ENCODE assay signal across 8 mouse cellular contexts in genomic region chrX:100494068-100494978, GRCm38 (mm10). TPM values are rescaled to one million over a fixed set of nuclear protein-coding genes. Genes with fewer than 3 reads are reported as not detected.
A peak's percentile ranks its signal among the peaks of the same experiment; 100 is the strongest.
DNase-seq lines count a peak whose midpoint lies in the region; ATAC-seq and TF ChIP-seq lines count a peak whose summit lies in the region.

TSS of gene Igbp1 (plus strand) at chrX:100494291.

- TF ChIP-seq CTCF in CH12.LX (conservative IDR thresholded peaks at IDR 0.05 in 1 of 2, IDR thresholded peaks at IDR 0.05 in 1 of 2; ENCODE audit: low read depth in 2 of 2, low read length in 2 of 2), result peak in 1 of 2 experiments; percentile 18; a peak in 2 of 4 replicates

- H3K27me3 ChIP-seq in CH12.LX (replicated peaks), result no peaks in the 10 kb centered on the region
- H3K27me3 ChIP-seq in forebrain, embryonic 11.5 days (ENCODE audit: control insufficient read depth, insufficient read depth, low read length), result peaks cover 2% of the 10 kb centered on the region; the same call in 1 of the 2 replicates
- H3K27me3 ChIP-seq in heart, embryonic 16.5 days (ENCODE audit: control insufficient read depth, insufficient read depth, low read length), result no peaks in the 10 kb centered on the region; the same call in 1 of the 2 replicates
- H3K27me3 ChIP-seq in liver, embryonic 15.5 days, result no peaks in the 10 kb centered on the region
- H3K27me3 ChIP-seq in neural tube, embryonic 12.5 days (replicated peaks), result no peaks in the 10 kb centered on the region

- dilution Hi-C loops in CH12.LX (cut with MboI; ENCODE audit: extremely low pct_ligation_motif_present, extremely low pct_unique_long_range_greater_than_20kb, low sequenced_read_pairs), result no loop called here

- in situ Hi-C loops in CH12.LX (cut with MboI; ENCODE audit: low pct_ligation_motif_present, low pct_unique_long_range_greater_than_20kb, low sequenced_read_pairs), result no loop called here

- H3K4me3 ChIP-seq in CH12.LX (replicated peaks in 1 of 3; ENCODE audit: low read depth in 2 of 3, low read length in 2 of 3, poor library complexity in 1 of 3), result peak within 1 kb of the TSS; percentile 67 to 84 (median 83)
- peak within 1 kb of the TSS; percentile 57 for H3K4me3 ChIP-seq in forebrain, embryonic 11.5 days (ENCODE audit: low read depth, low read length)
- peak within 1 kb of the TSS; percentile 77 for H3K4me3 ChIP-seq in heart, embryonic 16.5 days (ENCODE audit: low read length)
- peak within 1 kb of the TSS; percentile 67 for H3K4me3 ChIP-seq in liver, embryonic 15.5 days (replicated peaks)
- H3K4me3 ChIP-seq in neural tube, embryonic 12.5 days, result peak within 1 kb of the TSS; percentile 54

- H3K9ac ChIP-seq in CH12.LX (ENCODE audit: insufficient read depth, low read depth), result peak within 1 kb of the TSS; percentile 88
- peak within 1 kb of the TSS; percentile 61 for H3K9ac ChIP-seq in forebrain, embryonic 11.5 days (ENCODE audit: low read length)
- H3K9ac ChIP-seq in heart, embryonic 16.5 days (ENCODE audit: low read length), result peak within 1 kb of the TSS; percentile 78
- peak within 1 kb of the TSS; percentile 49 for H3K9ac ChIP-seq in liver, embryonic 15.5 days
- H3K9ac ChIP-seq in neural tube, embryonic 12.5 days, result peak within 1 kb of the TSS; percentile 43

- WGBS in forebrain, embryonic 11.5 days, result 20% methylated on average over 32 of the region's 32 CpGs
- WGBS in heart, embryonic 16.5 days, result 16% methylated on average over 32 of the region's 32 CpGs
- 10% methylated on average over 32 of the region's 32 CpGs for WGBS in liver, embryonic 15.5 days (ENCODE audit: insufficient replicate concordance)
- 19% methylated on average over 32 of the region's 32 CpGs for WGBS in neural tube, embryonic 12.5 days

- DNase-seq in CH12.LX (ENCODE audit: extremely low read depth), result peak; percentile 85
- peak; percentile 63 for DNase-seq in c-Kit-positive CD71-positive TER-119-negative erythroid progenitor cells, embryonic 14.5 days (ENCODE audit: low read depth)
- DNase-seq in forebrain, embryonic 11.5 days (ENCODE audit: low spot score), result peak; percentile 79
- DNase-seq in kidney, postnatal 36 days, result peak; percentile 82 to 91
- DNase-seq in telencephalon, adult 2 months (ENCODE audit: low read depth, low spot score), result peak; percentile 93

- TF ChIP-seq RAD21 in CH12.LX (IDR thresholded peaks at IDR 0.05; ENCODE audit: low read depth, low read length), result no peak

- ATAC-seq in forebrain, embryonic 11.5 days (replicated peaks; ENCODE audit: low FRiP score), result peak; percentile 93
- peak; percentile 94 for ATAC-seq in heart, embryonic 16.5 days (replicated peaks; ENCODE audit: extremely low read depth, insufficient read depth, low FRiP score)
- peak; percentile 84 for ATAC-seq in liver, embryonic 15.5 days (ENCODE audit: insufficient read depth)
- ATAC-seq in neural tube, embryonic 12.5 days (ENCODE audit: low FRiP score, low read depth), result peak; percentile 97

- H3K9me3 ChIP-seq in CH12.LX (replicated peaks; ENCODE audit: low read length), result no peaks in the 10 kb centered on the region
- H3K9me3 ChIP-seq in forebrain, embryonic 11.5 days (ENCODE audit: control insufficient read depth, low read length), result no peaks in the 10 kb centered on the region
- H3K9me3 ChIP-seq in heart, embryonic 16.5 days (replicated peaks; ENCODE audit: control insufficient read depth, low read length), result no peaks in the 10 kb centered on the region
- no peaks in the 10 kb centered on the region for H3K9me3 ChIP-seq in liver, embryonic 15.5 days (replicated peaks)
- no peaks in the 10 kb centered on the region for H3K9me3 ChIP-seq in neural tube, embryonic 12.5 days

- H3K4me2 ChIP-seq in CH12.LX (ENCODE audit: insufficient read depth, low read depth, poor library complexity, severe bottlenecking), result peak within 1 kb of the TSS; percentile 97
- H3K4me2 ChIP-seq in forebrain, embryonic 11.5 days (ENCODE audit: low read depth, low read length, severe bottlenecking), result peak within 1 kb of the TSS; percentile 51
- peak within 1 kb of the TSS; percentile 69 for H3K4me2 ChIP-seq in heart, embryonic 16.5 days (ENCODE audit: low read depth, low read length)
- H3K4me2 ChIP-seq in liver, embryonic 15.5 days, result peak within 1 kb of the TSS; percentile 66
- H3K4me2 ChIP-seq in neural tube, embryonic 12.5 days (replicated peaks), result peak within 1 kb of the TSS; percentile 64

- H3K4me1 ChIP-seq in CH12.LX (ENCODE audit: control insufficient read depth in 1 of 2, insufficient read depth in 2 of 2), result peaks cover 3 to 9% of the 10 kb centered on the region in 2 experiments; a peak in 1 of 4 replicates
- no peaks in the 10 kb centered on the region for H3K4me1 ChIP-seq in forebrain, embryonic 11.5 days (replicated peaks; ENCODE audit: control insufficient read depth, insufficient read depth, low read length)
- H3K4me1 ChIP-seq in heart, embryonic 16.5 days (ENCODE audit: control insufficient read depth, insufficient read depth, low read length), result no peaks in the 10 kb centered on the region; the same call in 1 of the 2 replicates
- no peaks in the 10 kb centered on the region for H3K4me1 ChIP-seq in liver, embryonic 15.5 days (replicated peaks)
- no peaks in the 10 kb centered on the region for H3K4me1 ChIP-seq in neural tube, embryonic 12.5 days

- H3K79me2 ChIP-seq in CH12.LX (replicated peaks; ENCODE audit: control insufficient read depth, extremely low read depth, insufficient read depth, poor library complexity, severe bottlenecking), result peaks cover 8% of the 10 kb centered on the region

- no peak for TF ChIP-seq EP300 in CH12.LX (IDR thresholded peaks at IDR 0.05; ENCODE audit: low read length)

- TF ChIP-seq POLR2A in CH12.LX (IDR thresholded peaks at IDR 0.05; ENCODE audit: low read depth, low read length), result peak; percentile 60; the same call in 1 of the 2 replicates

- H3K36me3 ChIP-seq in CH12.LX (replicated peaks in 1 of 2; ENCODE audit: control insufficient read depth in 1 of 2, insufficient read depth in 1 of 2, low read length in 1 of 2), result peaks cover 6 to 23% of the 10 kb centered on the region in 2 experiments
- no peaks in the 10 kb centered on the region for H3K36me3 ChIP-seq in forebrain, embryonic 11.5 days (ENCODE audit: control insufficient read depth, insufficient read depth, low read length)
- H3K36me3 ChIP-seq in heart, embryonic 16.5 days (ENCODE audit: control insufficient read depth, insufficient read depth), result no peaks in the 10 kb centered on the region
- H3K36me3 ChIP-seq in liver, embryonic 15.5 days (replicated peaks), result no peaks in the 10 kb centered on the region
- 0 out of 2 replicates have a peak, but pooled peaks cover 8% of the 10 kb centered on the region for H3K36me3 ChIP-seq in neural tube, embryonic 12.5 days

- peak within 1 kb of the TSS; percentile 45; the same call in 1 of the 2 replicates for H3K27ac ChIP-seq in CH12.LX (ENCODE audit: insufficient read depth, low read depth)
- H3K27ac ChIP-seq in forebrain, embryonic 11.5 days (ENCODE audit: low read depth, low read length), result no peak within 1 kb of the TSS
- H3K27ac ChIP-seq in heart, embryonic 16.5 days (ENCODE audit: low read length), result peak within 1 kb of the TSS; percentile 73
- H3K27ac ChIP-seq in liver, embryonic 15.5 days (replicated peaks), result peak within 1 kb of the TSS; percentile 29; the same call in 1 of the 2 replicates
- no peak within 1 kb of the TSS for H3K27ac ChIP-seq in neural tube, embryonic 12.5 days

TF ChIP-seq in CH12.LX, 34 proteins besides CTCF, POLR2A, EP300 and RAD21 (continues in another document):
- TF ChIP-seq RCOR1 (conservative IDR thresholded peaks at IDR 0.05; ENCODE audit: low read depth, low read length), result no peak
- TF ChIP-seq TCF12 (IDR thresholded peaks at IDR 0.05; ENCODE audit: low read depth, low read length), result peak; percentile 68
- no peak for TF ChIP-seq CHD1 (IDR thresholded peaks at IDR 0.05; ENCODE audit: low read depth, low read length)
- TF ChIP-seq MEF2A (IDR thresholded peaks at IDR 0.05; ENCODE audit: borderline replicate concordance, low read depth, low read length), result no peak
- TF ChIP-seq ZC3H11A (IDR thresholded peaks at IDR 0.05; ENCODE audit: low read depth, low read length), result no peak
- TF ChIP-seq SMC3 (IDR thresholded peaks at IDR 0.05; ENCODE audit: low read depth, low read length), result no peak
- peak; percentile 86 for TF ChIP-seq ELF1 (IDR thresholded peaks at IDR 0.05; ENCODE audit: low read depth, low read length)
- TF ChIP-seq MAZ (IDR thresholded peaks at IDR 0.05; ENCODE audit: low read depth, low read length), result no peak
- no peak for TF ChIP-seq MAFK (IDR thresholded peaks at IDR 0.05; ENCODE audit: insufficient replicate concordance, low read length)
- TF ChIP-seq MXI1 (IDR thresholded peaks at IDR 0.05; ENCODE audit: low read depth, low read length), result peak; percentile 93
- TF ChIP-seq GABPA (IDR thresholded peaks at IDR 0.05; ENCODE audit: insufficient replicate concordance, low read depth, low read length), result no peak; the same call in 1 of the 2 replicates
- no peak for TF ChIP-seq E2F4 (IDR thresholded peaks at IDR 0.05; ENCODE audit: insufficient replicate concordance, low read depth, low read length)
- TF ChIP-seq ZNF384 (IDR thresholded peaks at IDR 0.05; ENCODE audit: low read depth, low read length), result no peak
- no peak for TF ChIP-seq USF1 (IDR thresholded peaks at IDR 0.05; ENCODE audit: low read depth, low read length)
- TF ChIP-seq PAX5 (IDR thresholded peaks at IDR 0.05; ENCODE audit: low read length), result no peak
- no peak; the same call in 1 of the 2 replicates for TF ChIP-seq NELFE (IDR thresholded peaks at IDR 0.05; ENCODE audit: low read depth, low read length)
- no peak for TF ChIP-seq ETS1 (conservative IDR thresholded peaks at IDR 0.05; ENCODE audit: low read depth, low read length)
- peak; percentile 91; the same call in 1 of the 2 replicates for TF ChIP-seq KAT2A (IDR thresholded peaks at IDR 0.05; ENCODE audit: insufficient replicate concordance, low read length)
- 0 out of 2 replicates have a peak, but pooled peaks have one; percentile 54 for TF ChIP-seq ZMIZ1 (IDR thresholded peaks at IDR 0.05; ENCODE audit: low read depth, low read length)
- no peak for TF ChIP-seq USF2 (conservative IDR thresholded peaks at IDR 0.05; ENCODE audit: low read depth, low read length)
- no peak for TF ChIP-seq JUND (conservative IDR thresholded peaks at IDR 0.05; ENCODE audit: low read depth, low read length)
- no peak for TF ChIP-seq NRF1 (IDR thresholded peaks at IDR 0.05; ENCODE audit: low read depth, low read length)
- no peak for TF ChIP-seq IRF4 (IDR thresholded peaks at IDR 0.05; ENCODE audit: low read depth, low read length)

RNA-seq across cellular contexts. Expression of gene Igbp1, which starts in this region (rescaled TPM):
- total RNA-seq in CH12.LX (2012; rRNA removed), result 64.2 and 72.7 TPM in 2 replicates
- 116 and 124 TPM in 2 replicates for total RNA-seq in CH12.LX (2014; rRNA removed)
- polyA plus RNA-seq in CH12.LX (2012; ENCODE audit: insufficient read length, low read depth), result 92.6 and 95.0 TPM in 2 replicates
- polyA plus RNA-seq in forebrain, embryonic 11.5 days (2014; fragmentation: Nextera tagmentation; extraction: Ambion mirVana), result 33.5 and 33.8 TPM in 2 replicates
- 25.6 and 34.1 TPM in 2 replicates for polyA plus RNA-seq in heart, embryonic 16.5 days (2015; fragmentation: Nextera tagmentation; extraction: Ambion mirVana)
- 12.2 and 13.8 TPM in 2 replicates for polyA plus RNA-seq in liver, embryonic 15.5 days (2015; fragmentation: Nextera tagmentation; extraction: Ambion mirVana)
- polyA plus RNA-seq in neural tube, embryonic 12.5 days (2016; fragmentation: Nextera tagmentation; extraction: Ambion mirVana), result 30.9 and 32.2 TPM in 2 replicates

Comparison
In these comparisons a context has a peak if more than half of its experiments do, and no peak if none do; other contexts are left out.
1. H3K27ac ChIP-seq: peak in CH12.LX (single experiment), heart, embryonic 16.5 days (single experiment) and liver, embryonic 15.5 days (single experiment); none in forebrain, embryonic 11.5 days (single experiment) and neural tube, embryonic 12.5 days (single experiment).
2. Peak in every context shown above with its lines, with median percentiles within 50 percentile points of each other: DNase-seq, H3K4me2 ChIP-seq, H3K4me3 ChIP-seq, H3K9ac ChIP-seq and ATAC-seq.